Mouse (Mus musculus): ENCODE data around the gene Rplp1. TPM values are rescaled to one million over a fixed set of nuclear protein-coding genes. Genes with fewer than 3 reads are reported as not detected.

Rplp1 gene
- polyA plus RNA-seq, 1 experiment, result 4,229 TPM

DNA sequence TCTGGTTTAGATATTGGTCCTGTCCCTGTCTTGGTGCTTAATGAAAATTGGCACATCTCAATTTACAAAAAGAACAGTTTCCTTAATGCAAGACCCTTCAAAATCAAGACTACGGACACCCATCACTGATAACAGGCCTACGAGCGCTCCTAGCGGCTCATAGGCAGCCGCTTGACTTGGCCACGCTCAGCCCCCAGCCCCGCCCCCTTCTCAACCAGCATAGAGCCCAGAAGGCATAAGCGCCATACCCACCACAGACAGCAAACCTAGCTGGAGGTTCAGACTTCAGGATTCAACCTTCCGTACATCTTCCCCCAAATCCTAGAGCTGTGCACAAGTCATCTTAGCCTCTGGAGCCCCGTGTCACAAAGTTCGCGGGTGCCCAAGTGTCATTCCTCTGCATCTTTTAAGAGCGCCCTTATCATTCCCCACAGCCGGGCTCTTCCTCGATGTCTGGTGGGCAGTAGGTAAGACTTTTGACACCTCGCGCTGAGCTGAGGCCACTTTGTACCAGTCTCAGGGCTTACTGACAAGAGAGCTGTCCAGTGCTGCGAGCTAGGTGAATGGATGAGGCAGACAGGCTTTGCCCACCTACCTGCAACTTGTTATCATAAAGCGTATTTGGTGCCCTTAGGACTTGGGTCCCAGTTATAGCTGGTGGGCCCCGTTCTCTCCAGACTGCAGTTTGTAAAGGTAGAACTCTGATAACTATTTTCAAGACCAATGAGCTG lies 3.7 kb downstream of the Rplp1 start:
- no peak for TF ChIP-seq POLR2A (IDR thresholded peaks at IDR 0.05; ENCODE audit: borderline replicate concordance, extremely low read depth, insufficient read depth, insufficient read length, poor library complexity, severe bottlenecking)
- TF ChIP-seq CTCF (IDR thresholded peaks at IDR 0.05; ENCODE audit: borderline replicate concordance, extremely low read depth, insufficient read depth, insufficient read length), result peak; percentile 11; the same call in 1 of the 2 replicates
- peak; percentile 57 for DNase-seq (ENCODE audit: low read depth)

- TF ChIP-seq CTCF (IDR thresholded peaks at IDR 0.05; ENCODE audit: borderline replicate concordance, extremely low read depth, insufficient read depth, insufficient read length) (no peak), POLR2A (IDR thresholded peaks at IDR 0.05; ENCODE audit: borderline replicate concordance, extremely low read depth, insufficient read depth, insufficient read length, poor library complexity, severe bottlenecking) (no peak)
Measured at GRCm38 (mm10) chr9:61909633-61910032, 4.7 kb downstream of the Rplp1 start.

GRCm38 (mm10) chr9:61908832-61909407 lies 5.4 kb downstream of the Rplp1 start:
- TF ChIP-seq POLR2A (IDR thresholded peaks at IDR 0.05; ENCODE audit: borderline replicate concordance, extremely low read depth, insufficient read depth, insufficient read length, poor library complexity, severe bottlenecking) (no peak), CTCF (IDR thresholded peaks at IDR 0.05; ENCODE audit: borderline replicate concordance, extremely low read depth, insufficient read depth, insufficient read length) (no peak)
- DNase-seq (ENCODE audit: low read depth), result no peak

More at GRCm38 (mm10) chr9:61909633-61910032, 4.7 kb downstream of the Rplp1 start:
- no peak for DNase-seq (ENCODE audit: low read depth)

- DNase-seq (ENCODE audit: low read depth), result no peak
- no peak for TF ChIP-seq POLR2A (IDR thresholded peaks at IDR 0.05; ENCODE audit: borderline replicate concordance, extremely low read depth, insufficient read depth, insufficient read length, poor library complexity, severe bottlenecking)
- TF ChIP-seq CTCF (IDR thresholded peaks at IDR 0.05; ENCODE audit: borderline replicate concordance, extremely low read depth, insufficient read depth, insufficient read length), result no peak
Measured at GRCm38 (mm10) chr9:61908341-61908740, 6.0 kb downstream of the Rplp1 start.

DNA sequence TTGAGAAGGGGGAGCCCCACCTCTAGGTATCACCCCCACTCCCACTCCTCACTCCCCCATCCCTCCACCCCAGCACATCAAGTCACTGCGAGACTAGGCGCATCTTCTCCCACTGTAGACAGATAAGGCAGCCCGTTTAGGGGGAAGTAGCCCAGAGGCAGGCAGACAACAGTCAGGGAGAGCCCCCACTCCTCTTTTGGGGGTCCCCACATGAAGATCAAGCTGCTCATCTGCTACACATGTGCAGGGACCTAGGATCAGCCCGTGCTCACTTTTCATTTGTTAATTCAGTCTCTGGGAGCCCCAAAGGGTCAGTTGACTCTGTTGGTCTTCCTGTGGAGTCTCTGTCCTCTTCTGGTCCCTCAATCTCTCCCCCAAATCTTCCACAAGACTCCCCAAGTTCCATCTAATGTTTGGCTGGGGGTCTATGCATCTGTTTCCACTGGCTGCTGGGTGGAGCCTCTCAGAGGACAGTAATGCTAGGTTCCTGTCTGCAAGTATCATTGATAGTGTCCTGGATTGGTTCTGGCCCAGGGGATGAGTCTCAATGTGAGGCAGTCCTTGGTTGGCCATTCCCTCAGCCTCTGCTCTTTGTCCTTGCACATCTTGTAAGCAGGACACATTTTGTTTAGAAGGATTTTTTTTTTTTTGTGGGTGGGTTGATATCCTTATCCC lies 6.6 kb downstream of the Rplp1 start:
- no peak for DNase-seq (ENCODE audit: low read depth)
- TF ChIP-seq CTCF (IDR thresholded peaks at IDR 0.05; ENCODE audit: borderline replicate concordance, extremely low read depth, insufficient read depth, insufficient read length), result no peak
- TF ChIP-seq POLR2A (IDR thresholded peaks at IDR 0.05; ENCODE audit: borderline replicate concordance, extremely low read depth, insufficient read depth, insufficient read length, poor library complexity, severe bottlenecking), result no peak

DNA sequence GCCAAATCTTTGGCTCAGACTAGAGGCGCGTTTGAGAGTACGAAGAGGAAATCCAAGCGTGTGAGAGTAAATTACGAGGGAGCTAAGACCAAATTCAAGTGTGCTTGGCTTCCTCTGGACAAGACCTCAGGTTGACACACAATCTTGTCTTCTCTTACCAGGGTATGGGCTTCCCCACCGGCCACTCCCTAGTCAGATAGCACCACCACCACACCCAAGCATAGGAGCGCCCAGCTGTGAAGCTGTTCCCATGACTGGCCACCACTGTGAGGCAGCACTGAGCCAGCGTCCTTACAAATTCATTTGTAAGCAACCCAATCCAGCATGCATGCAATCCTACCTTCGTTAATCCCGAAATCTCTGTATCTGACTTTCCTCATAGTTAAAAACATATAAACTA lies 7.4 kb downstream of the Rplp1 start:
- DNase-seq (ENCODE audit: low read depth), result no peak
- no peak for TF ChIP-seq POLR2A (IDR thresholded peaks at IDR 0.05; ENCODE audit: borderline replicate concordance, extremely low read depth, insufficient read depth, insufficient read length, poor library complexity, severe bottlenecking)
- peak; percentile 64 for TF ChIP-seq CTCF (IDR thresholded peaks at IDR 0.05; ENCODE audit: borderline replicate concordance, extremely low read depth, insufficient read depth, insufficient read length)

- TF ChIP-seq POLR2A (IDR thresholded peaks at IDR 0.05; ENCODE audit: borderline replicate concordance, extremely low read depth, insufficient read depth, insufficient read length, poor library complexity, severe bottlenecking), result no peak
- TF ChIP-seq CTCF (IDR thresholded peaks at IDR 0.05; ENCODE audit: borderline replicate concordance, extremely low read depth, insufficient read depth, insufficient read length), result no peak
- no peak for DNase-seq (ENCODE audit: low read depth)
Measured at GRCm38 (mm10) chr9:61905576-61905975, 8.8 kb downstream of the Rplp1 start.

- TF ChIP-seq CTCF (IDR thresholded peaks at IDR 0.05; ENCODE audit: borderline replicate concordance, extremely low read depth, insufficient read depth, insufficient read length) (no peak), POLR2A (IDR thresholded peaks at IDR 0.05; ENCODE audit: borderline replicate concordance, extremely low read depth, insufficient read depth, insufficient read length, poor library complexity, severe bottlenecking) (no peak)
- no peak for DNase-seq (ENCODE audit: low read depth)
Measured at GRCm38 (mm10) chr9:61904201-61904600, 10.1 kb downstream of the Rplp1 start.

GRCm38 (mm10) chr9:61902445-61902844 lies 11.9 kb downstream of the Rplp1 start:
- no peak for TF ChIP-seq CTCF (IDR thresholded peaks at IDR 0.05; ENCODE audit: borderline replicate concordance, extremely low read depth, insufficient read depth, insufficient read length)
- DNase-seq (ENCODE audit: low read depth), result peak; percentile 83

GRCm38 (mm10) chr9:61901574-61901973 lies 12.8 kb downstream of the Rplp1 start:
- no peak for TF ChIP-seq POLR2A (IDR thresholded peaks at IDR 0.05; ENCODE audit: borderline replicate concordance, extremely low read depth, insufficient read depth, insufficient read length, poor library complexity, severe bottlenecking)
- TF ChIP-seq CTCF (IDR thresholded peaks at IDR 0.05; ENCODE audit: borderline replicate concordance, extremely low read depth, insufficient read depth, insufficient read length), result no peak
- no peak for DNase-seq (ENCODE audit: low read depth)

- TF ChIP-seq POLR2A (IDR thresholded peaks at IDR 0.05; ENCODE audit: borderline replicate concordance, extremely low read depth, insufficient read depth, insufficient read length, poor library complexity, severe bottlenecking) (no peak), CTCF (IDR thresholded peaks at IDR 0.05; ENCODE audit: borderline replicate concordance, extremely low read depth, insufficient read depth, insufficient read length) (peak; percentile 94)
Measured at GRCm38 (mm10) chr9:61899804-61900203, 14.5 kb downstream of the Rplp1 start.

More at GRCm38 (mm10) chr9:61899804-61900203, 14.5 kb downstream of the Rplp1 start:
- peak; percentile 88 for DNase-seq (ENCODE audit: low read depth)
